Mouse (Mus musculus) ovary, postnatal 10 days (tissue): ENCODE data around the gene Scn5a.

Experiments
- DNase-seq: peaks from one replicate; pipeline ENCODE4 v3.0.0; 2022; ENCODE audit warnings: low spot score

Scn5a gene

GRCm38 (mm10) chr9:119563617-119564016, 15.2 kb downstream of the Scn5a start:
- DNase-seq = no peak

GRCm38 (mm10) chr9:119562256-119562655, 16.6 kb downstream of the Scn5a start:
- DNase-seq = no peak

DNA sequence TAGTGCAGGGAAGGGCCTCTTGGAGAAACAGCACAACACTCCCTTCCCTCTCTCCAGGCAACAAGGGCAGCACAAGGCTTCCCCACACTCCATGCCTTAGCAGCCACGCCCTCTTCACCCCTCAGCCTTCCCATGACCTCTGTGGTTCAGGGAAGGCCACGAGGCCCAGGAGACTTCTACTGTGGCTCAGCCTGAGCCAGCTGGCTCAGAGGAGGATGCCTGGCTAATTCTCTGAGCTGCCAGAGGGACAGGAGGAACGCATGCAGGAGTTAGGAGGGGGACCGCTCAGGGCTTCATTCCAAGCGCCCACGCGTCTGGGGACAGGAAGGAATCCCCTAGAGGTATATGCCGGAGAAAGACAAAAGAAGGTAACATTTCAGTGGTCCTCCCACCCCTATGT, 17.1 kb downstream of the Scn5a start:
- DNase-seq = no peak

GRCm38 (mm10) chr9:119559537-119560276, 19.1 kb downstream of the Scn5a start:
- DNase-seq = no peak

DNA sequence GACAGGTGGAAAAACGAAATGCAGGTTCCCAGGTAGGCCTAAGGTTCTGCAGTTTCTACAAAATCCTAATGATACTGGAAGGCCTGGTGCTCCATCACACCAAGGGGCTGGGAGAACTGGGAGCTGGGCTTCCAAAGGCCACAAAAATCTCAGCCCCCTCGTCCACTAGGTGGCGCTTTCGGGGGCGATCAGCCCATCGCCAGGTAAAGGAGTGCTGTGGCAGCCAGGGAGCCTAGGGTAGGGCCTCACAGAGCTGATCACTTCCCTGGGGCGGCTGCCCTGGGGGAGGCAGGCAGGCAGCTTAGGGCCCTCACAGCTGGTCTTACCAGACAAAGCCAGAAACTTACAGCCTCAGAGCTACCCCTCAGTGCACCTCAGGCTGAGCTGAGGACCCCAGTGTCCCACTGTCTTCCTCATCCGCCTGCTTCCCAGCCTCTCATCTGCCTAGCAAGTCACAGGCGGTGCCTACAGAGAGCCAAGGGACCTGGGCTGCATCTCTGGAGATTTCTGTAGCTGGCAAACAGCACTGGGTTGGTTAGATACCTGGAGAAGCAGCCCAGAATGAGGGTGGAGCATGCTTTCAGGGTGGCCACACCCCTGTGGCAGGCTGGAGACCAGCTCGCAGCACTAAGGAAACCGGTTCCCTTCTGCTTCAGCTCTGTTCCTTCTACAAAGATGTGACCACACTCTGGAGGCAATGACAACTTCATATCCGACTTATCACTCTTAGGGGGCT, 20.5 kb downstream of the Scn5a start:
- peak; percentile 15 for DNase-seq

GRCm38 (mm10) chr9:119556043-119556442, 22.8 kb downstream of the Scn5a start:
- DNase-seq = no peak

DNA sequence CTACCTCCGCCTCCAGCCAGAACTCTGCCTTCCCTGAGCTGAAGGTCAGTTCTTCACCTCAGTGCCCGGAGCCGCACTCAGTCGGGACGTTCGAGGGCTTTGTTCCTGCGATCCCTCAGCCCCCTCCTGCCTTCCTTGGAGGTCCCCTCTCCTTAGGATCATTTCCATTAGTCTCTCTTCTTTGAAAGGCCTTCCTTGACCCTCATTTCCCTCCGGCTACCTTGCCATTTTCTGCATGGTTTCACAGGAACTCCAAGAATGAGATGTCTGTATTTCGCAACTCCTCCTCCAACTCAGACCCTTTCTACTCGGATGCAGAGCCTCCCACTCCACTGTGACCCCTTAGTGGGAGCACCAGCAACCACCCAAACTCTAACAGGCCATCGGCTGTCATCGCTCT, 31.3 kb downstream of the Scn5a start:
- no peak for DNase-seq

GRCm38 (mm10) chr9:119547128-119547527, 31.7 kb downstream of the Scn5a start:
- no peak for DNase-seq

DNA sequence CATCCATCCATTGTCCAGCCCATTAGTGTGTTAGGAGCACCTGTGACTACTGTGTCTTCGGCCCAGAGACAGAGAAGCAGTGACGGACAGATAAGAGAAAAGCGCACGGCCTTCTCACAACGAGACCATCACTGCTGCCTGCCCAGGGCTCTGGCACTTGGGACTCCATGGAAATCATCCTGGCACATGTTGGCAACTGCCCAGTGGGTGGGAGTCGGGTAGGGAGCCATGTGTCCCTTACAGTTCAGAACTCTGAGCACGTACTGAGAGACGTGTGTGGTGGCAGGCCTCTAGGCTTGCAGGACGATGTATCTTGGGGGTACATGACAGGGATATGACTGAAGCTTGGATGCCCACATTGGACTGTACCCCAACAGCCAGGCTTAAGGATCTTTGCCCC, 38.1 kb downstream of the Scn5a start:
- DNase-seq = no peak

DNA sequence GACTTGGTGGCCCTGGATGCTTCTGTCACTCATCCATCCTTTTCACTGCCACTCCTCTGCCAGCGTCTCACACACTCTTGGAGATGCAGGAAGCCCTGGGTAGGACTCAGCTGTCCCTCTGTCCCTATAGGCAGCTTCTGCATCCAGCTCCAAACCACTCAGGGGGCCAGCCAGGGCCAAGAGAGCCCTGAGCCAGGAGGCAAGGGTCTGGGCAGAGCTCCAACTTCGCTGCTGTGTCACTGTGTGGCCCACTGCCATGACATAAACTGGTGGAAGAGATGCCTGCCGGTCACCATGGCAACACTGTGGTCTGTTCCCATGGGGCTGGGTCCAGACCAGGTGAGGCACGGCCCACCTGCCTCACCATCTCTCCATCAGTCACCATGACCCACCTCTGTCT, 41.0 kb downstream of the Scn5a start:
- no peak for DNase-seq

- no peak for DNase-seq
Observed at GRCm38 (mm10) chr9:119531684-119532417, 47.0 kb downstream of the Scn5a start.

GRCm38 (mm10) chr9:119524511-119524910, 54.3 kb downstream of the Scn5a start:
- DNase-seq = no peak

DNA sequence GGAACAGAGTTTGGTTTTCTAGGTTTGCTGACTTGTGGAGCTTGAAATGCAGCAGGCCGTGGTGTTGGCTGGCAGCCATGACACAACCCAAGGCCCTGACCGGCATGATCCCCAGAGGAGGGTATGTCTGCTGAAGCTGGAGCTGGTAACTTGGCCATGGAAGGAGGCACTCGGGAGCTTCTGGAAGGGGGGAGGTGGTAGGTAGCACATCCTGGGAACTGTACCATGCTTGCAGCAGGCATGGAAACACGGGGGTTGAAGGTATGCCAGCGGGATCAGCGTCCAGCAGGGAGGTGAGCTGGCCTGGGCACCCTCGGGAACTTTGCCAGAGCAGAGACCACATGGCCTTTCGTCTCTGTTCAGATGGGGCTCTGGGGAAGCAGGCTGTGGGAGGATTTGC, 55.5 kb downstream of the Scn5a start:
- DNase-seq = no peak

- DNase-seq = no peak
Observed at GRCm38 (mm10) chr9:119519116-119519515, 59.7 kb downstream of the Scn5a start.

GRCm38 (mm10) chr9:119518177-119518576, 60.6 kb downstream of the Scn5a start:
- DNase-seq = no peak

GRCm38 (mm10) chr9:119517467-119517866, 61.3 kb downstream of the Scn5a start:
- no peak for DNase-seq

- DNase-seq = no peak
Observed at GRCm38 (mm10) chr9:119516815-119517214, 62.0 kb downstream of the Scn5a start.

- DNase-seq = no peak
Observed at GRCm38 (mm10) chr9:119515454-119515853, 63.4 kb downstream of the Scn5a start.

DNA sequence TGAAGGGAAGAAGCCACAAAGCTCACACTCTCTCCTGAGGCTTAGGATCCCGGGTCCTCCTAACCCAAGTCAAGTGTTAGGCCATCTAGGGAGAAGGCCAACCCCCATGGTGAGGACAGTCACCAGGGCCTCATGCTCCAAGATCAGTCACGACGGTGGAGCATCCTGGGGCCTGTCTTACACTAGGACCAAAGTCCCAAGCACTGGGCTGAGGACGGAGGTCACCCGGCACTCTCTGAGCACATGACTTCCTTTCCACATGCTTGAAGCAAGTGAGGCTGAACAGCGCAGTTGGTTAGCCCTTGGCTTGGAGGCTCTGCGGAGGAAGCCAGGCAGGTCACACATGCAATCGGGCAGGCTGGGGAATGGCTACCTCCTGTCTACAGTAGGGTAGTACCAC, 63.8 kb downstream of the Scn5a start:
- DNase-seq = no peak

- no peak for DNase-seq
Observed at GRCm38 (mm10) chr9:119513816-119514215, 65.0 kb downstream of the Scn5a start.

- DNase-seq = no peak
Observed at GRCm38 (mm10) chr9:119512993-119513392, 65.8 kb downstream of the Scn5a start.

- DNase-seq = no peak
Observed at GRCm38 (mm10) chr9:119510902-119511301, 67.9 kb downstream of the Scn5a start.
